Mouse (Mus musculus) MEL (cell line): ENCODE measurements at regions not wholly inside any gene's neighbourhood (a gene's known extent, or its start where the extent isn't known, plus 50 kb on each side); places are given as distances from the start of the nearest gene placed in this dataset.

Experiments used
- CHD1 ChIP-seq: IDR thresholded peaks from 2 replicates; pipeline ENCODE4 v1.6.1; 2012; ENCODE audit warnings: low read depth, mild to moderate bottlenecking, inconsistent platforms, low read length, improper control_type of control experiment
- CTCF ChIP-seq, 3 experiments: IDR thresholded peaks in 2 of 3; conservative IDR thresholded peaks in 1 of 3; 2 replicates each; pipeline ENCODE4 v1.5.1; 2011 to 2012; ENCODE audit warnings: low read length in 3 of 3, low read depth in 2 of 3, mild to moderate bottlenecking in 2 of 3, improper control_type of control experiment in 1 of 3, inconsistent platforms in 1 of 3, mixed read lengths in 1 of 3, moderate library complexity in 1 of 3; ENCODE audit not compliant: control insufficient read depth in 1 of 3, insufficient read depth in 1 of 3, poor library complexity in 1 of 3, severe bottlenecking in 1 of 3
- ELF1 ChIP-seq: IDR thresholded peaks from 2 replicates; pipeline ENCODE4 v1.6.1; 2014; ENCODE audit warnings: low read depth, mild to moderate bottlenecking, inconsistent platforms, low read length, improper control_type of control experiment, moderate library complexity
- EP300 ChIP-seq, 2 experiments: IDR thresholded peaks; 2 replicates each; pipeline ENCODE4 v1.6.1; 2011; ENCODE audit warnings: improper control_type of control experiment in 2 of 2, low read length in 2 of 2, low read depth in 1 of 2, mild to moderate bottlenecking in 1 of 2
- ETS1 ChIP-seq: IDR thresholded peaks from 2 replicates; pipeline ENCODE4 v1.6.1; 2012; ENCODE audit warnings: low read depth, mild to moderate bottlenecking, inconsistent platforms, low read length, improper control_type of control experiment, moderate library complexity
- GATA1 ChIP-seq: IDR thresholded peaks from 2 replicates; pipeline ENCODE4 v1.6.1; 2011; ENCODE audit warnings: low read depth, low read length, improper control_type of control experiment
- HCFC1 ChIP-seq: IDR thresholded peaks from 2 replicates; pipeline ENCODE4 v1.6.1; 2012; ENCODE audit warnings: low read depth, mild to moderate bottlenecking, inconsistent platforms, low read length, improper control_type of control experiment, moderate library complexity
- MAX ChIP-seq: IDR thresholded peaks from 2 replicates; pipeline ENCODE4 v1.6.1; 2011; ENCODE audit warnings: low read length, improper control_type of control experiment
- MXI1 ChIP-seq: IDR thresholded peaks from 2 replicates; pipeline ENCODE4 v1.6.1; 2011; ENCODE audit warnings: mild to moderate bottlenecking, low read depth, low read length, improper control_type of control experiment
- NELFE ChIP-seq: IDR thresholded peaks from 2 replicates; pipeline ENCODE4 v1.6.1; 2011; ENCODE audit warnings: low read depth, low read length, improper control_type of control experiment
- POLR2A ChIP-seq, 2 experiments: IDR thresholded peaks; 2 replicates each; pipeline ENCODE4 v1.6.1; 2011 to 2012; ENCODE audit warnings: low read length in 2 of 2, mild to moderate bottlenecking in 2 of 2, control low read depth in 1 of 2, improper control_type of control experiment in 1 of 2, low read depth in 1 of 2, moderate library complexity in 1 of 2; ENCODE audit not compliant: control insufficient read depth in 1 of 2, insufficient read depth in 1 of 2, poor library complexity in 1 of 2
- RAD21 ChIP-seq: IDR thresholded peaks from 2 replicates; pipeline ENCODE4 v1.6.1; 2011; ENCODE audit warnings: mild to moderate bottlenecking, low read depth, low read length, improper control_type of control experiment
- TCF12 ChIP-seq: IDR thresholded peaks from 2 replicates; pipeline ENCODE4 v1.6.1; 2014; ENCODE audit warnings: low read depth, mild to moderate bottlenecking, inconsistent platforms, low read length, improper control_type of control experiment, moderate library complexity
- ZC3H11A ChIP-seq: IDR thresholded peaks from 2 replicates; pipeline ENCODE4 v1.6.1; 2012; ENCODE audit warnings: low read depth, mild to moderate bottlenecking, inconsistent platforms, low read length, improper control_type of control experiment

DNA sequence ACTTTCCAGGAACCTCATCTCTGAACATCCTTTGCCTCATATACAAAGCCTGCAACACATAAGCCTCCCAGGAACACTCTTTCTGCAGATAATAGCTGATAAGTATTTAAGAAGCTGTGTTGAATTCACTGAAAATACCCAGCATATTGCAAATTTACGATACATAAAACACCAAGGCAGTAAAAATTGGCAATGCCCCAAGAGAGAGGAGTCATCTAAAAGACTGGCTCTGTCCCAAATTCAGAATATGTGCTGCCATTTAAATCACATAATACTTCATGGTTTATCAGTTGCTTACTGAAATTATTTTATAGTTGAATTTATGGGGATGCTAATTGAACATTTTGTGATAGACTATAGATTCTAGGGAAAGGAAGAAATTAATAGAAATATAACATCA, 172.3 kb upstream of the Fbxl7 start:
- TF ChIP-seq HCFC1, result no peak
- no peak for TF ChIP-seq ELF1
- no peak for TF ChIP-seq POLR2A (IDR thresholded peaks at IDR 0.05; ENCODE audit: control insufficient read depth in 1 of 2, insufficient read depth in 1 of 2, low read depth in 1 of 2, low read length in 2 of 2, poor library complexity in 1 of 2)
- TF ChIP-seq TCF12, result no peak
- no peak for TF ChIP-seq CTCF (IDR thresholded peaks at IDR 0.05 in 2 of 3, conservative IDR thresholded peaks at IDR 0.05 in 1 of 3; ENCODE audit: control insufficient read depth in 1 of 3, insufficient read depth in 1 of 3, low read depth in 2 of 3, low read length in 3 of 3, poor library complexity in 1 of 3, severe bottlenecking in 1 of 3)
- TF ChIP-seq NELFE, result no peak
- TF ChIP-seq GATA1, result no peak
- TF ChIP-seq RAD21, result no peak
- TF ChIP-seq CHD1, result no peak
- no peak for TF ChIP-seq MXI1
- TF ChIP-seq EP300 (IDR thresholded peaks at IDR 0.05; ENCODE audit: low read depth in 1 of 2, low read length in 2 of 2), result no peak
- no peak for TF ChIP-seq ZC3H11A
- TF ChIP-seq ETS1, result no peak
- TF ChIP-seq MAX, result no peak
